Mouse (Mus musculus): ENCODE results near the gene Abca13. TPM values are rescaled to one million over a fixed set of nuclear protein-coding genes. Genes with fewer than 3 reads are reported as not detected.
"Not testable (repeated sequence)": the region's sequence is repeated elsewhere in the genome, so short reads cannot be mapped to it uniquely, and the experiment has no call there.

Gene Abca13
- polyA plus RNA-seq, 1 experiment, result 9.4 TPM

- TF ChIP-seq POLR2A (IDR thresholded peaks at IDR 0.05; ENCODE audit: borderline replicate concordance, control insufficient read depth, low read depth, low read length) (no peak), CTCF (IDR thresholded peaks at IDR 0.05; ENCODE audit: control insufficient read depth, insufficient read depth, low read length) (no peak)
- Histone ChIP-seq H3K4me3 (replicated peaks; ENCODE audit: control insufficient read depth, low read depth, low read length) (no peak overlapping the region), H3K4me1 (ENCODE audit: control insufficient read depth, insufficient read depth, low read length) (no peaks in the 10 kb centered on the region; the same call in 1 of the 2 replicates), H3K27ac (ENCODE audit: control insufficient read depth, insufficient read depth, low read depth, low read length, poor library complexity) (no peak overlapping the region)
- WGBS, result 21% methylated on average over 4 of the region's 4 CpGs
Observed at GRCm38 (mm10) chr11:9226399-9226798, 34.7 kb downstream of the Abca13 start.

DNA sequence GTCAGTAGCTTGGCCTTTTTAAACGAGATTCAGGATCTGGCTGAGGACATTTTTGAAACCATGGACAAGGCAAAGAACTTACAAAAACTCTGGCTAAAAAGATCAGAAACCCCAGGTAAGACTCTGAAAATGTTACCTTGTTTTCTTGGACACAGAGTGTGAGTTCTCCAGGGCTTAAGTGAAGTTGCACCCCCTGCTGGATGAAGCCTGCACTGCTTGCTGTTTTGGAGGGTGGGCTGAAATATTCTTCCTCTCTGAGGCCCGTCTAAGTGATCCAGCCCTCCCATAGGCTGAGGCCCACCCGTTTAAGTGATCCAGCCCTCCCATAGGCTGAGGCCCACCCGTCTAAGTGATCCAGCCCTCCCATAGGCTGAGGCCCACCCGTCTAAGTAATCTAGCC is 57.9 kb downstream of the Abca13 start:
- not testable (repeated sequence) for H3K27ac ChIP-seq (ENCODE audit: control insufficient read depth, insufficient read depth, low read depth, low read length, poor library complexity); H3K4me3 ChIP-seq (replicated peaks; ENCODE audit: control insufficient read depth, low read depth, low read length); H3K4me1 ChIP-seq (ENCODE audit: control insufficient read depth, insufficient read depth, low read length)
- peak; percentile 34; the same call in 1 of the 2 replicates for TF ChIP-seq CTCF (IDR thresholded peaks at IDR 0.05; ENCODE audit: control insufficient read depth, insufficient read depth, low read length)
- 78% methylated on average over 5 of the region's 5 CpGs for WGBS

GRCm38 (mm10) chr11:9263072-9263471 is 71.3 kb downstream of the Abca13 start:
- not testable (repeated sequence) for H3K4me1 ChIP-seq (ENCODE audit: control insufficient read depth, insufficient read depth, low read length); H3K27ac ChIP-seq (ENCODE audit: control insufficient read depth, insufficient read depth, low read depth, low read length, poor library complexity)
- 82% methylated on average over 3 of the region's 3 CpGs for WGBS

DNA sequence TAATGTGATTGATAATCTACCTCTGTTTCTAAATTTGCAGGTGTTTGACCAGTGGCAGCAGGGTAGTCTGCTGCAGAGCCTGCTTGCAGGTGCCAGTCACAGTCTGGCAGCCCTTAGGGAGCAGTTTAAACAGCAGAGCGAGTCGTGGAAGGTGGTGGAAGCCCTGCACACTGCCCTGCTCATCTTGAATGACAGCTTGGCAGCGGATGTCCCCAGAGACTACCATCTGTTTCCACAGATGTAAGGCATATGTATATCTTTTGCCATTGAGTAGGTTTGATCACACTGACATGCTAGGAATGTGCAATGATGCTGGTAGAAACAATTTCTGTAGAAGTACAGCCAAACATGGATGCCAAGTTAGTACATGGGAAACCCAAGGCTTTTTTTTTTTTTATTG is 77.3 kb downstream of the Abca13 start:
- TF ChIP-seq POLR2A (IDR thresholded peaks at IDR 0.05; ENCODE audit: borderline replicate concordance, control insufficient read depth, low read depth, low read length) (no peak), CTCF (IDR thresholded peaks at IDR 0.05; ENCODE audit: control insufficient read depth, insufficient read depth, low read length) (no peak)
- Histone ChIP-seq H3K4me3 (replicated peaks; ENCODE audit: control insufficient read depth, low read depth, low read length) (no peak overlapping the region), H3K4me1 (ENCODE audit: control insufficient read depth, insufficient read depth, low read length) (no peaks in the 10 kb centered on the region), H3K27ac (ENCODE audit: control insufficient read depth, insufficient read depth, low read depth, low read length, poor library complexity) (no peak overlapping the region)
- WGBS, result 79% methylated on average over 3 of the region's 3 CpGs

More at GRCm38 (mm10) chr11:9263072-9263471, 71.3 kb downstream of the Abca13 start:
- not testable (repeated sequence) for H3K4me3 ChIP-seq (replicated peaks; ENCODE audit: control insufficient read depth, low read depth, low read length)

- H3K4me1 ChIP-seq (ENCODE audit: control insufficient read depth, insufficient read depth, low read length), result no peaks in the 10 kb centered on the region
- WGBS, result 8% methylated on average over 3 of the region's 3 CpGs
- H3K4me3 ChIP-seq (replicated peaks; ENCODE audit: control insufficient read depth, low read depth, low read length), result no peak overlapping the region
- TF ChIP-seq POLR2A (IDR thresholded peaks at IDR 0.05; ENCODE audit: borderline replicate concordance, control insufficient read depth, low read depth, low read length), result no peak
- TF ChIP-seq CTCF (IDR thresholded peaks at IDR 0.05; ENCODE audit: control insufficient read depth, insufficient read depth, low read length), result no peak
- H3K27ac ChIP-seq (ENCODE audit: control insufficient read depth, insufficient read depth, low read depth, low read length, poor library complexity), result no peak overlapping the region
Observed at GRCm38 (mm10) chr11:9285204-9285603, 93.5 kb downstream of the Abca13 start.

DNA sequence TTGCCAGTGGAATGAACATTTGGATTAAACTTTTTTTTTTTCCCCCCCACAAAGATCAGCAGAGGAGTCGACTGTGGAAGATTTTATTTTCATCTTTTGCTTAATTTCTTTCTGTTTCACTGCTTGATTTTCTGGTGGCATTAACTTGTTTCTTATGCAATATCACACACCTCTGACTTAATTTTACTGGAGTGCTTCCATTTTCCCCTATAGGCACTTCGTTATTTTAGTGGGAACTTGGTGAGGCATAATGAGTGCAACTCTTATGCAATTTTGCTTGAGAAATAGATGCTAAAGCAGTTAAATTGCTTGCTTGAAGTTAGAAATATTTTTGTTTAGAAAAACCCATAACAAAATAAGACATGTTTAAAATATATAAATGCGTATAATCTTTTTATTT is 94.0 kb downstream of the Abca13 start:
- WGBS, result 39% methylated on average over 3 of the region's 3 CpGs
- Histone ChIP-seq H3K27ac (ENCODE audit: control insufficient read depth, insufficient read depth, low read depth, low read length, poor library complexity) (no peak overlapping the region), H3K4me3 (replicated peaks; ENCODE audit: control insufficient read depth, low read depth, low read length) (no peak overlapping the region), H3K4me1 (ENCODE audit: control insufficient read depth, insufficient read depth, low read length) (no peaks in the 10 kb centered on the region)
- no peak for TF ChIP-seq CTCF (IDR thresholded peaks at IDR 0.05; ENCODE audit: control insufficient read depth, insufficient read depth, low read length)
- no peak for TF ChIP-seq POLR2A (IDR thresholded peaks at IDR 0.05; ENCODE audit: borderline replicate concordance, control insufficient read depth, low read depth, low read length)

DNA sequence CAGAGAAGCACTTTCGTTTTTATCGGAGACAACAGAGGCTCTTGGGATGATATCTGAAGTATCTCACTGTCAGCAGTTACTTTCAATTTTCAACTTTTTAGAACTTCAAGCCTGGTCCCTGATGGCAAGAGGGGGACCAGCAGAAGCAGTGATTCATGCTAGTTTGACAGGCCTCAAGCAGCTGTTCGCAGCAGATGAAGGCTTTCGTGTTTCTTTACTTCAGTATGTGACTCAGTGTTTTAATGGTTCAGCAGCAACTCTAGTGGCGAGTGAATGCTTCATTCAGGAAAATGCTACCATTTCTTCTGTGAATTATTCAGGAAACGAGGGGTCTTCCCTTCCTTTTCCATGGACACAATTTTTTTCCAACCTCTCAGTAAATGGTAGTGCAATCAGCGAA is 99.4 kb downstream of the Abca13 start:
- WGBS, result 78% methylated on average over 7 of the region's 7 CpGs
- H3K4me3 ChIP-seq (replicated peaks; ENCODE audit: control insufficient read depth, low read depth, low read length), result no peak overlapping the region
- no peaks in the 10 kb centered on the region for H3K4me1 ChIP-seq (ENCODE audit: control insufficient read depth, insufficient read depth, low read length)
- TF ChIP-seq CTCF (IDR thresholded peaks at IDR 0.05; ENCODE audit: control insufficient read depth, insufficient read depth, low read length), result no peak
- no peak for TF ChIP-seq POLR2A (IDR thresholded peaks at IDR 0.05; ENCODE audit: borderline replicate concordance, control insufficient read depth, low read depth, low read length)
- no peak overlapping the region for H3K27ac ChIP-seq (ENCODE audit: control insufficient read depth, insufficient read depth, low read depth, low read length, poor library complexity)

DNA sequence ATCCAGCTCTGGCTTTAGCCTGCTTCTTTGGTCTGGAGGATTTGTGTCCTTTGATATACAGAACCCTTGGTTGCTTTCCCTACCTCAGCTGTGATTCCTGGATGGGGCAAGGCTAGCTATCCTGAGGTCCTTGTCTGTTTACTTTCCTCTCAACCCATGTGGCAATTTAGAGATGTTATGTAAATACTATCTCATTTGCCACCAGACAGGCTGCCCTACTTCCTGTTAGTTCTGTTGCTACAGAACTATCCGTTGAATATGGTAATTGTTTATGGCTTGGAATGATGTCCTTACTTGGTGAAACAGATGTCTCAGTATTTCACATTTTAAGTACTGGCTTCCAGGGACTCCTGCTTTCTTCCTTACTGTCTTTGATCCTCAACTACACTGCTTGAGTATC is 107.9 kb downstream of the Abca13 start:
- 13% methylated on average over 1 of the region's 1 CpGs for WGBS
- H3K4me3 ChIP-seq (replicated peaks; ENCODE audit: control insufficient read depth, low read depth, low read length), result no peak overlapping the region
- no peaks in the 10 kb centered on the region; the same call in 1 of the 2 replicates for H3K4me1 ChIP-seq (ENCODE audit: control insufficient read depth, insufficient read depth, low read length)
- H3K27ac ChIP-seq (ENCODE audit: control insufficient read depth, insufficient read depth, low read depth, low read length, poor library complexity), result no peak overlapping the region
- TF ChIP-seq POLR2A (IDR thresholded peaks at IDR 0.05; ENCODE audit: borderline replicate concordance, control insufficient read depth, low read depth, low read length) (no peak), CTCF (IDR thresholded peaks at IDR 0.05; ENCODE audit: control insufficient read depth, insufficient read depth, low read length) (no peak)

- H3K4me1 ChIP-seq (ENCODE audit: control insufficient read depth, insufficient read depth, low read length), result no peaks in the 10 kb centered on the region
- no peak for TF ChIP-seq POLR2A (IDR thresholded peaks at IDR 0.05; ENCODE audit: borderline replicate concordance, control insufficient read depth, low read depth, low read length)
- TF ChIP-seq CTCF (IDR thresholded peaks at IDR 0.05; ENCODE audit: control insufficient read depth, insufficient read depth, low read length), result no peak
- no peak overlapping the region for H3K27ac ChIP-seq (ENCODE audit: control insufficient read depth, insufficient read depth, low read depth, low read length, poor library complexity)
- H3K4me3 ChIP-seq (replicated peaks; ENCODE audit: control insufficient read depth, low read depth, low read length), result no peak overlapping the region
- WGBS, result 74% methylated on average over 4 of the region's 4 CpGs
Observed at GRCm38 (mm10) chr11:9305450-9305849, 113.7 kb downstream of the Abca13 start.
